Mouse (Mus musculus) adrenal gland, adult 8-10 months (tissue): ENCODE measurements at regions not wholly inside any gene's neighbourhood (a gene's known extent, or its start where the extent isn't known, plus 50 kb on each side); places are given as distances from the start of the nearest gene placed in this dataset.

Experiments used
- DNase-seq: peaks from one replicate; pipeline ENCODE4 v3.0.0; 2022

GRCm38 (mm10) chr10:23610485-23610884 lies 176.6 kb downstream of the Rps12 start:
- no peak for DNase-seq

- DNase-seq, result no peak
Measured at GRCm38 (mm10) chr10:23610046-23610445, 177.0 kb downstream of the Rps12 start.

- no peak for DNase-seq
Measured at GRCm38 (mm10) chr10:23609270-23609914, 177.7 kb downstream of the Rps12 start.

- DNase-seq, result no peak
Measured at GRCm38 (mm10) chr10:23600701-23601100, 186.4 kb downstream of the Rps12 start.

DNA sequence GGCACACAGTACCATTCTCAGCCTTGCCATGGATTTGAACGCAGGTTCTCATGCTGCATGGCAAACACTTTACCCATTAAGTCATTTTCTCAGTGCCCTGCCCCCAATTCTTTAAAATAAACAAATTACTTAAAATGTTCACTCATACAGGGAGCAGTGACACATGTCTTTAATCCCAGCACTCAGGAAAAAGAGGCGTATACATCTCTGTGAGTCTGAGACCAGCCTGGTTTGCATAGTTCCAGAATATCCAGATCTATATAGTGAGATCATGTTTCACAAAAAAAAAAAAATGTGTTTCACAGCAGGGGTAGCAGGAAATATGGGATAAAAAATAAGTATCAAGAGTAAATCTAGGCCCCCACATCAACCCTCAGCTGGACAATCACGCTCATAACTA lies 191.5 kb downstream of the Rps12 start:
- DNase-seq, result no peak

- DNase-seq, result no peak
Measured at GRCm38 (mm10) chr10:23580230-23580629, 206.8 kb downstream of the Rps12 start.

DNA sequence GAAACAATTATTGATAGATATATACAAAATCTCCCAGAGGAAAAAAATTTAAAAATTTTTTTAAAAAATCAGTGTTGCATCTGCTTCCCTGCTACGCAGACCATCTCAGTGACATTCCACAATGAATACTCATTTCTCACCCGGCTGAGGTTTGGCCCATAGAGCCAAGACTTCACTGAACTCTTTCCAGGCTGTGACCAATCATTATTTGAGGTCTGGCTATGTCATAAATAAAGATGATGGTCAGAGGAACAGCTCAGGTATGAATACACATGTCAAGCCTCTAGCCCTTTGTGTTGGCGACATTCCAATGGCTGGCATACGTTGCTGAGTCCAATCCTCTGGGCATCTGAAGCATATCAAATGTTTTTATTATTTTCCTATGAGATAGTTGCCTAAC lies 216.1 kb downstream of the Rps12 start:
- no peak for DNase-seq

DNA sequence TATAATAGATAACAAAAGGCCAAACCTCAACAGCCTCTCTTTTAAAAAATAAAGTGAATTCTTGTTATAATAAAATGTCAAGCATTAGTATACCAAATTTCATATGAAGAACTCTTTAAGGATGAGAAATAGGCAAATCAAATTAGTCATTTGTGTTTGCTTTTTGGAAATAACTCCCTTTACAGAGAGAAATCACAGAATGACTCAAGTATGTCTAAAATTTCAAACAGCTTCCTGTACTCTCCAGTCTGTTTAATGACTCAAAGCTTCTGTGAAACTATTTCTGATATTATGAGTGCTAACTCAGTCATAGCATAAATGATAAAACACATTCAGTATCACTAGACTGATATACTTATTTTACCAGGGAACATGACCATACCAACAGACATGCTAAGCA lies 217.7 kb downstream of the Rps12 start:
- DNase-seq, result no peak

- DNase-seq, result no peak
Measured at GRCm38 (mm10) chr10:23562273-23562885, 211.8 kb upstream of the Eya4 start.

- peak; percentile 10 for DNase-seq
Measured at GRCm38 (mm10) chr10:23559980-23560658, 209.5 kb upstream of the Eya4 start.

DNA sequence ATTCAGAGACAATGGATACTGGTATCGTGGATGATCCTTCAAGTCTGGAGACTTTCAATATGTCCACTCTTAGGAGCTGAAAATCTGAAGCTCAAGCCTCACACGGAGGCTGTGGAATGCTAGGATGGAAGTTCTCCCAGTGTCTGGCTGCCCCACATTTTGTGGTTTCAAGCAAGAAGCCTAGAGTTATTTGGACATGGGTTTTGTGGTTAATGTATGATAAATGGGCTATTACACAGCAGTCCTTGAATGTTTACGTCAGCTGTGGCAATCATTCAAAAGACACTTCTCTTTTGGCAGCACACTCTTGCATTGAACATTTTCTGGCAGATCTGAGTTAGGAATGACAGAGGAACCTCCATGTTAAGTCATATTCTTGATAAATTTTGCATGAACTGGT lies 207.2 kb upstream of the Eya4 start:
- peak; percentile 46 for DNase-seq

GRCm38 (mm10) chr10:23549207-23549606 lies 198.6 kb upstream of the Eya4 start:
- DNase-seq, result no peak

DNA sequence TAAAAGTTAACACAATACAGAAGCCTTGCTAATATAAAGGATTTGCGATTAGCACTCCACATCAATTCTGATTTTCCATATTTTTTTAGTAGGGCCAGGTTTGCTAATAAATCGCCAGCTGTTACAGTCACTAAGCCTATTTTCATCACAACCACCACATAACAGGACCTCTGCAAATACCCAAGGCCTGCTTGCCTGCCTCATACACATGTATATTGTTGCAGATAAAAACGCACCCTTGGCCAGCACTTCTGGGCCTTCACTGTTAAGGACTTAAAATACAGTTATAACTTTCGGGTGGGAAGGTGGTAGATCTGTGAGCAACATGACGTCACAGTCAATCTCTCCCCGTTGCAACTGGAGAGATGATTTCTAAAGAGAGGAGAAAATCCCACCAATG lies 197.7 kb upstream of the Eya4 start:
- DNase-seq, result no peak

GRCm38 (mm10) chr10:23542712-23543111 lies 192.1 kb upstream of the Eya4 start:
- no peak for DNase-seq

GRCm38 (mm10) chr10:23541914-23542313 lies 191.3 kb upstream of the Eya4 start:
- DNase-seq, result no peak

DNA sequence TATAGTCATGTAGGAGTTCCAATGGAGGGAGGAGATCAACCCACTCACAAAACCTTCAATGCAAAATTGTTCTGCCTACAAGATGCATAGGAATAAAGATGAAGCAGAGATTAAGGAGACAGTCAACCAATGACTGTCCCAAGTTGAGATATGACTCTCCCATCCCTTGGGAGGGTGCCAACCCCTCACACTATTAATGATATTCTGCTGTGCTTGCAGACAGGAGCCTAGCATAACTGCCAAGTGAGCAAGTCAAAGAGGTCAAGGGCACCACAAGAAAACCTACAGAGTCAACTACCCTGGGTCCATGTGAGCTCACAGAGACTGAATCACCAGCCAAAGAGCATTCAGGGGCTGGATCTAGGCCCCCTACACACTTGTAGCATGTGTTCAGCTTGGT lies 184.1 kb upstream of the Eya4 start:
- peak; percentile 24 for DNase-seq

GRCm38 (mm10) chr10:23531964-23532758 lies 181.6 kb upstream of the Eya4 start:
- no peak for DNase-seq

GRCm38 (mm10) chr10:23530715-23531114 lies 180.1 kb upstream of the Eya4 start:
- no peak for DNase-seq

- DNase-seq, result no peak
Measured at GRCm38 (mm10) chr10:23526796-23527195, 176.2 kb upstream of the Eya4 start.

GRCm38 (mm10) chr10:23522664-23523063 lies 172.1 kb upstream of the Eya4 start:
- no peak for DNase-seq

GRCm38 (mm10) chr10:23493647-23494046 lies 143.1 kb upstream of the Eya4 start:
- no peak for DNase-seq

- no peak for DNase-seq
Measured at GRCm38 (mm10) chr10:23492971-23493370, 142.4 kb upstream of the Eya4 start.

- DNase-seq, result no peak
Measured at GRCm38 (mm10) chr10:23488996-23489395, 138.4 kb upstream of the Eya4 start.
